Mouse (Mus musculus) G1E-ER4 (cell line): ENCODE data around the gene Dpp9. TPM values are rescaled to one million over a fixed set of nuclear protein-coding genes. Genes with fewer than 3 reads are reported as not detected.

ENCODE experiments used
- GATA1 ChIP-seq: IDR thresholded peaks from one replicate; pipeline ENCODE4 v1.8.0; 2012; ENCODE audit warnings: low read length, inconsistent platforms
- polyA plus RNA-seq: library from polyadenylated mRNA; stranded (reverse); fragments of >175 nt; gene quantifications from 2 replicates; pipeline ENCODE4 v1.2.3, GENCODE M21; 2012

Gene Dpp9
- 54.7 and 60.0 TPM in 2 replicates for polyA plus RNA-seq

DNA sequence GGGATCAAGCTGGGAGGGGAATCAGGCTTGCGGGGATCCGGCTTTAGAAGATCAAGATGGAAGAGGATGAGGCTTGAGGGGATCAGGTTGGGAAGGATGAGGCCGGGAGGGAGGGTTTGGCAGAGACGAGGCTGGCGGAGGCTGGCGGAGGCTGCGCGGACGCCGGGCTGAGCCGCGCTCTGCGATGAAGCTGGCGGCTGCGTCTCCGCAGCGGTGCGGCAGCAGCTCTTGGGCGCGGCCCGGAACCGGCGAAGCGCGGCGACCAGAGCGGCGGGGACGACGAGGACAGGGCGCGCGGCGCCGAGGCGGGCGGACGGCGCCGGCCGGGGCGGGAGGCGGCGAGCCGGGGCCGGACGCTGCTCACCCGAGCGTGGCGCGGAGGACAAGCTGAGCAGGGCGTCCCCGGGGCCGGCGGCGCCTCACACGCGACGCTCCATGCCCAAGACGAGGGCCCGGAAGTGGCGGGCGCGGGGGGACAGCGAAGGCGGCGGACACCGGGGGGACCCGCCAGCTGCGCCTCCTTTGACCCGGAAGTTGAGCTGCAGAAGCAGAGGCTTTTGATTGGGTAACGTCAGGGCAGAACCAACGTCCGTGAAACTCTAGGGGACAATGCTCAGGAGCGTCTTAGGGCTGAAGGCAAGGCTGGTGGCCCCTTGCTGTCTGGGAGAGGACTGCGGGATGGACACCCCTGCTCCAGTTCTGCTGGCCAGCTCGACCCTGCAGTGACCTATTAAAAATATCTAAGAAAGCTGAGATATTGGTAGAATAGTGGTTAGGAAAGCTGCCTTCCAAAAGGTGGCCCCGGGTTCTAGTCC, at the start of gene Dpp9:
Gene Dpp9 (minus strand): TSS at position 529 of the 815 bp plus-strand sequence.
- TF ChIP-seq GATA1 = no peak

DNA sequence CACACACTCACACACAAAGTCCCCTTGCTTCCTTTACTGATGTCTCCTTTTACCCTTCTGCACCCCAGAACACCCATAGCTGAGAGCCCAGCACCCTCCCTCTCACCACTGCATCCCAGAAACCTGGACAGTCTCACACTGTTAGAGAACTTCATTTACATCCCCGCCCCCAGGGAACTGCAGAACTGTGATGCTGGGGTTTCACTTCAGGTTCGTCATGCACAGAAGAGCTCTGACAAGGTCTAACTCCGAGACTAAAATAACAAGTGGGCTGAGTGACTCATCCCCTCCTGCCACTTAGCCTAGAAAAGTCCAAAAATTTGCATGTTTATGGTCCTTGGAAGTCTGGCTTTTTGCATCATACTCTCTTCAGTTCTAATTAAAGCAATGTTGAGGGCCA, 47.6 kb upstream of the Dpp9 start:
- TF ChIP-seq GATA1 = no peak

DNA sequence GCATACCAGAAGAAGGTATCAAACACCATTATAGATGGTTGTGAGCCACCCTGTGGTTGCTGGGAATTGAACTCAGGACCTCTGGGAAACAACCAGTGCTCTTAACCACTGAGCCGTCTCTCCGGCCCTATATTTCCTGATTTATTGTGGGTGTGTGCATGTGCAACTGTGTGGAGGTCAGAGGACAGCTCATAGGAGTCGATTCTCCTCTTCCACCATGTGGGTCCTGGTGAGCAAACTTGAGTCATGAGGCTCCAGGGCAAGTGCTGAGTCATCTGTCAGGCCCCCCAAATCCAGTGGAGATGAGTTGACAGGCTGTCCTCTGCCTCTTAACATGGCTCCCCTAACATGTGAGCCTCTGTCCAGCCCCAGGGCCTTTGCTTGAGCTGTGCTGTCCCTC, 47.2 kb upstream of the Dpp9 start:
- no peak for TF ChIP-seq GATA1

DNA sequence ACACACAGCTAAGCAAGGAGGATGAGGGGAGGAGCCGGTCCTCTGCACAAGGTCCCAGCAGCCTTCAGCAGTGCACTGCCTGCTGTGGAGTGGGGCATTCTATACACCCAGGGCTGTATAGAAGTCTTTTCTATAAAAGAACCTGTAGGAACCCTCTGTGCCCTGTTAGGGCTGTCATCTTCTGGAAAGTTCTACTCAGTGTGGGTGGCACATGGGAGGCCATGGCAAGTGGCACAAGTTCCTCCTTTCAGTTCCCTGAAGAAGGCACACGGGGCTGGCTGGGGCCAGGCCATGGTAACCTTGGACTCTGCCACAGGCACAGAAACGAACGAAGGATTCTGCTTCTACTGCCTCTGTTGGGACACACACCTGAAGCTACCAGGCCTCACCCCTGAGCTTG, 46.3 kb upstream of the Dpp9 start:
- TF ChIP-seq GATA1 = no peak

DNA sequence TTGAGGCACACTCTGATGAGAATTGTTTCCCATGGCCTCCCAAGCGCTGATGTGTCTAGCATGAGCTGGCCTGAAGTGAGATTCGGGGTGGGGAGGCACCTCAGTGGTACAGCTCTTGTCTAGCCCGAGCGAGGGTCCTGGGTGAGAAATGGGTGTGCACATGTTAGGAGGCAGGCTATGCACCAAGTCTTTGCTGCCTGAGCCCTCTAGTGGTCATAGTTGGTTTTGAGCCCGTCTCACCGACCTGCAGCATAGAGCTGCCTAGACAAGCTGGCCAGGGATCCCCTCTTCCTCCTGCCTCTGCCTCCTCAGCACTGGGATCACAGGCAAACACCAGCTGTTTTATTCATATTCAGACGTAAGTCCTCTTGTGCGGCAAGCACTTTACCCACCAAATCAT, 45.3 kb upstream of the Dpp9 start:
- no peak for TF ChIP-seq GATA1

DNA sequence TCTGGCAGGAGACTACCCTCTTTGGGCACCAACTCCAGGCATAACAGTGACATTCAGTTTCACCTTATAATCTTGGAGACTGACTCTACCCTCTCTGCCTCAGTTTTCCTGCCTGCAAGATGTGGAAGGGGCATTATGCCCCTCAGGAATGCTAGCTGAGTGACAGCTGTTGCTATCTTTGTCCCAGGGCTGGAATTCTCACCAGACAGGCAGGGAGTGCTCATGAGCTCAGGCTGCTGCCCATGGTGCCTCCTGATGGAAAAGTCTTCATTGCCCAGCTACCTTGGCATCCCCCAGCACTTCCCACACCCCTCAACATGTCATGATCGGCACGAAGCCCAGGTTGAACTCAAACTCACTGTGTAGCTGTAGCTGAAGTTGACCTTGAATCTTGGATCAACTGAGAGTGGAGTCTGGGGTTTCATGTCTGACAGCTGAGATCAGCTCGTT, 44.0 kb upstream of the Dpp9 start:
- no peak for TF ChIP-seq GATA1

DNA sequence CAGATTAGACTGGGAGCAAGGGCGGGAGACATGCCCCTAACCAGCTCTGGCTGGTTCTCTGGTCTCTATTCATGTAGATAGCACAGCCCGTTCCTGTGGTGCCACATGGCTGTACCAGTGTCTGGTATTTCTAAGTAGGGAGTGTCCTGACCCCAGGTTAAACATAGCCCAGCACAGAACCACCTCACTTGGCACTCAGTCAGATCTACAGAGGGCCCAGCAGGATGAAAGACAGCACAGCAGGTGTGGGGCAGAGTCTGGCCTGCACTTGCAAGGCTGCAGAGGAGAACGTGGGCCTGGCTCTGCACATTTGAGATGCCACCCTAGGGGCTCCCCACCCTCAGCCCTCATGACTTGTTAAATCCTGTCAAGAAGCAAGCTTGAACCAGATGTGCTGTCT, 42.5 kb upstream of the Dpp9 start:
- TF ChIP-seq GATA1 = no peak

DNA sequence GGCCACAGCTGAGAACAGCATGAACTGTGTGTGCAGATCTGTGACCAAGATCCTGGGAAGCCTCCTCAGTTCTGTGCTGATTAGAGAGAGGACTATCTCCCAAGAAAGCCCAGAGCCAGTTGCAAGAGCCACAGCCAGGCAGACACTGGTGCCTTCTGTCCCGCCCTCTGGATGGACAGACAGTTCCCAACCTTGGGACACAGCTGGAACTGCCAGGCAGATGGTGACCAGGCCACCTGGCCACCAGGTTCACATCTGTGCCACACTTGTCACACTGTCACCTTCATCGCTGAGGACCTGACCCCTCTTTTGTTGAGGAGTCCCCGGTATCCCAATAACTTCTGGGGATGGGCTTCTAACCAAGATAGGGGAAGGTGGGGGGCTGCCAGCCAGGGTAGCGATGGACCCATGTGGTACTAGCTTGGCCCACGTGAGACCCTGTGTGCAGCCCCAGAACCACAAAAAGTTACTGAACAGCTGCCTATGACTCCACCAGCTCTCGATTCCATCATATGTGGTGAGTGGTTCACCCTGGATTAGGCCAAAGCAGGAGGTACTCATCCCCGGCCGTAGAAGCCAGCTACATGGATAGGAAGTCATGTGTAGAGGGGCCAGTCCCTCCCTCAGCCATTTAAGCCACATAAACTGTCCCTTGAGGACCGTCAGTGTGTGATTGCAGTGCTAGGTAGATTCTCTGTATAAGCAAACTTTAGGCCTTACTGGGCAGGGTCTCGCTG, 40.8 kb upstream of the Dpp9 start:
- TF ChIP-seq GATA1 = no peak

DNA sequence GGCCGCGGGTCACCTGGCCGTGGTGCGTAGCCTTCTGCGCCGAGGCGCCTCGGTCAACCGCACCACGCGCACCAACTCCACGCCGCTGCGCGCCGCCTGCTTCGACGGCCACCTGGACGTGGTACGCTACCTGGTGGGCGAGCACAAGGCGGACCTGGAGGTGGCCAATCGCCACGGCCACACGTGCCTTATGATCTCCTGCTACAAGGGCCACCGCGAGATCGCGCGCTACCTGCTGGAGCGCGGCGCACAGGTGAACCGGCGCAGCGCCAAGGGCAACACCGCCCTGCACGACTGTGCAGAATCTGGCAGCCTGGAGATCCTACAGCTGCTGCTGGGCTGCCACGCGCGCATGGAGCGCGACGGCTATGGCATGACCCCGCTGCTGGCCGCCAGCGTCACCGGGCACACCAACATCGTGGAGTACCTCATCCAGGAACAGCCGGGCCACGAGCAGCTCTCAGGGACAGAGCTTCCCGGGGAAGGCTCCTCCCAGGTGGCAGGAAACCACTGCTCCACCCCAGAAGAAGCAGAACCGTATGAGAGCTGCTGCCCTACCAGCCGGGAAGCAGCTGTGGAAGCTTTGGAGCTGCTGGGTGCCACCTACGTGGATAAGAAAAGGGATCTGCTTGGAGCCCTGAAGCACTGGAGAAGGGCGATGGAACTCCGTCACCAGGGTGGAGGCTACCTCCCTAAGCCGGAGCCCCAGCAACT, 38.6 kb upstream of the Dpp9 start:
- no peak for TF ChIP-seq GATA1

DNA sequence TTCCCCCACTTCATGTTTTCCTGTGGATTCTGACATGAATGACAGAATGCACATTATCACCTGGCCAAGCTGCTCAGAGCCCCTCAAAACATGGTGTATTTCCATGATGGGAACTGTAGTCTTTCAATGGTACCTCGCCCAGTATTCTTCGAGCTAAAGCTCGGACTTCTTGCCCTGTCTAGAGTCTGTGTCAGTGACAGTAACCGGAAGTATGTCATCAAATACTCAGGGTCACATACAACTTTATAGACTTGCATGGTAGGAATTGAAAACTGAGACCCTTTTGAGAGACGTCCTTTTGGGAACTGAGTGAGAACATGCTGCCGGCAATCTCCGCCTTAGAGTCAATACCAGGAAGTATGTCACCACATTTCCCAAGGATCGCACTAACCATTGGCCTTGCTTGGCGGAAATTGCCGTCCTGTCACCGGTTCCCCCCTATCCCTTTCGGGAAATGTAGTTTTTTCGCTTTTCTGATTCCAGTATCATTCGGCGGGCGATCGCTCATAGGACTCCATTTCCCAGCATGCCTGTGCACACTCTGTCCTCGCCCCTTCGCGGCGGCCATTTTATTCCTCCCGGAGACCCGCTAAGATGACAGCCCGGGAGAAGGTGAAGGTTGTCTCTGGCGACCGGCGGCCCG, 37.7 kb upstream of the Dpp9 start, which contains the start of gene Fem1a:
Gene Fem1a (plus strand): TSS at position 572 of the 643 bp plus-strand sequence.
- no peak for TF ChIP-seq GATA1

DNA sequence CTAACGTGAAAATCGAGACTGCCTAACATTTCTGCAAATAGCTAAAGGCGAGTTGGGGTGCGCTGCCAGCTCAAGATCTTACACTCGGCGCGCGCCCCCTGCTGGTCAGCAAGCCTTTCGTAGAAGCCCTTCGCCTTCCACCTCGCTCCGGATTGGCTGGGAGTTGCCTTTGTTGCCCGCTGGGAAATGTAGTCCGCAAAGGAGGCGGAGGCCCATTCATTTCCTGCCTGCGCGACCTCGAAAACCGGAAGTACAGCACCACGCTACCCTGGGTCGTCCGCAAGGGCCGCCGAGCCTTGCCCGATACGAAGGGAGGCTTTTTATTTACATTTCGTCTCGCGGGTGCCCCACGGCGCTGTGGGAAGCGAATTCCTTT, 37.1 kb upstream of the Dpp9 start:
- TF ChIP-seq GATA1 = no peak

DNA sequence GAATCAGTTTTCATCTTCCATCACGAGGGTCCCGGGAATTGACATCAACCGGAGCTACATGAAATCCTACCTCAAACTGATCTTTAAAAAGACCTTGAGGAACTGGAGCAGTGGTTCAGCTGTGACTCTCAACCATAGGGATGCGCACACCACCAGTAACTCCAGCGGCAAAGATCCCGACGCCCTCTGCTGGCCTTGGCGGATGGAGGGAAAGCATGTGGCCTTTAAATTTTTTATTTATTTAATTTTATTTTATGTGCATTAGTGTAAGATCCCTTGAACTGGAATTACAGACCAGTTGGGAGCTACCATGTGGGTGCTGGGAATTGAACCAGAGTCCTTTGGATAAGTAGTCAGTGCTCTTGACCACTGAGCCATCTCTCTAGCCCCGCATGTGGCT, 36.7 kb upstream of the Dpp9 start:
- no peak for TF ChIP-seq GATA1

DNA sequence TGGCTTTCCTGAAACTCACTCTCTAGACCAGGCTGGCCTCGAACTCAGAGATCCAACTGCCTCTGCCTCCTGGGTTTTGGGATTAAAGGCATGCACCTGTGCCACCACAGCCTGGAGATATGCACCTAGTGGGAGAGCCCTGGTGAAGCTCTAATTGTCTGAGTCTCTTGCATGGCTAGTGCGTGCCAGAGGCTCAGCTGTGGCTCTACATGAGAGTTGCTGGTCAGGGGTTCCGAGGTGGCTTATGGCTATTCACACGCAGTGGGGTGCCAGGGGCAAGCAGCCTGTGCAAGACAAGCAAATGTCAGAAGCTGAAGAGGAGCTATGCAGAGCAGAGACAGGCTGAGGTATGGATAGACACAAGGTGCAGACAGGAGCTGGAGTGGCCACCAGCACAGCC, 36.0 kb upstream of the Dpp9 start:
- TF ChIP-seq GATA1 = no peak

DNA sequence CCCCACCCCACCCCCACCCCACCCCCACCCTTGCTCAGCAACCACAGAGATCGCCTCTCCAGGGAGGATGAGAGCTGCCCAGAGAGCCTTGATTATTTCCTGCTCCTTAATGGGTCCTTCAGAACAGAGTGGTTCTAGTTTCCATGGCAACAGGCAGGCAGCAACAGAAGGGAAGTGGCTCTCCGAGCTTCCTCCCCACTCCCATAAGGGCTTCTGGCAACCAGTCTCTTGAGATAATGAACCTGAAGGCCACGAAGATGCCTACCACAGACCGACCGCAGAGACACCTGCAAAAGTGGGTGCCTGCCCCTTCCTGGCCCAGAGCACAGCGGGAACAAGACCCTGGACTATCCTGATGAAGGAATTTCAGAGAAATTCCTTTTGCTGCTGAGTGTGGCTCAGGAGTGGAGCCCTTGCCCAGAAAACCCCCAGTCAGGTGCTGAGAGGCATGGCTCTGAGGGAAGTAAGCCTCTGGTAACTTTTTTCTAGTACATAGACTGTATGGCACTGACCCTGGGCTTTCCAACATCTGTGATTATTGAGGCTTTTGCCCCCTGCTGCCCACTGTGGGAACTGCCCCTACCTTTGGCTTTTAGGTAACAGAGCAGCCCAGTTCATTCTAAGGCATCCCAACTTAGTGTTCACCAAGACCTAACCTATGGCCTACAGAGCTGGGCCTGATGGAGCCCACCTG, 32.6 kb upstream of the Dpp9 start:
- no peak for TF ChIP-seq GATA1

DNA sequence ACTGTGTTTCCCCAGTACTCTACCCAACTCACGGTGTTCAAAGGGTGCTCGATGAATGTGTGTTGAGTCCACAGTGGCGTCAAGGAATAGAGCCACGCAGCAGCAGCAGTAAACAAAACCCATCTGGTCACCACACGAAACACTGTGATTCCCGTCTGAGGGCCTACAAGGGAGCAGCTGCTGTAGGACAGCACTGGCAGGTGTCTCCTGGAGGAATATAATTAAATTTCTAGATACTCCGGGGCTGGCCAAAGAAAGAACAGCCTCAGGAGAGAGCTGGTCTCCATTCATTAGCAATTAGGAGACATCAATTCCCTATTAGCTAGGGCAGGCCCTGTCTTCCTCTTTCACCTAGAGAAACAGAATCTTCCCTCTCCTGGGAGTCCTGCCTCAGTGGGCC, 26.9 kb upstream of the Dpp9 start:
- TF ChIP-seq GATA1 = no peak
